Mouse (Mus musculus) midbrain, embryonic 14.5 days (tissue): Measurements from ENCODE around the gene Pitpnm1. TPM values are rescaled to one million over a fixed set of nuclear protein-coding genes. Genes with fewer than 3 reads are reported as not detected.

Experiments used
- ATAC-seq: fragments of 200-750 bp; cut with Nextera tagmentation; 2 replicates; pipeline ENCODE4 v1.8.0; 2017; ENCODE audit warnings: moderate number of reproducible peaks, moderate library complexity; ENCODE audit not compliant: low FRiP score, low TSS enrichment
- DNase-seq: peaks from one replicate; pipeline ENCODE4 v3.0.0-alpha.2; 2015
- H3K27ac ChIP-seq: fragments of 300-500 bp; sonication (generic); replicated peaks from 2 replicates; pipeline ENCODE4 v1.5.1; 2014; ENCODE audit warnings: mild to moderate bottlenecking, low read depth, low read length, moderate library complexity
- H3K27me3 ChIP-seq: fragments of 300-500 bp; sonication (generic); 2 replicates; pipeline ENCODE4 v1.6.1; 2014; ENCODE audit warnings: low read length, control low read depth, mixed read lengths; ENCODE audit not compliant: control insufficient read depth, insufficient read depth
- H3K36me3 ChIP-seq: fragments of 300-500 bp; sonication (generic); 2 replicates; pipeline ENCODE4 v1.6.1; 2014; ENCODE audit warnings: low read length, control low read depth; ENCODE audit not compliant: control insufficient read depth, insufficient read depth
- H3K4me1 ChIP-seq: fragments of 300-500 bp; sonication (generic); 2 replicates; pipeline ENCODE4 v1.6.1; 2014; ENCODE audit warnings: mild to moderate bottlenecking, antibody characterized with exemption, low read length, control low read depth; ENCODE audit not compliant: control insufficient read depth, insufficient read depth
- H3K4me2 ChIP-seq: fragments of 300-500 bp; sonication (generic); 2 replicates; pipeline ENCODE4 v1.6.1; 2014; ENCODE audit warnings: mild to moderate bottlenecking, low read length, moderate library complexity
- H3K4me3 ChIP-seq: fragments of 300-500 bp; sonication (generic); replicated peaks from 2 replicates; pipeline ENCODE4 v1.5.1; 2014; ENCODE audit warnings: low read depth, low read length
- H3K9ac ChIP-seq: fragments of 300-500 bp; sonication (generic); replicated peaks from 2 replicates; pipeline ENCODE4 v1.6.1; 2014; ENCODE audit warnings: mild to moderate bottlenecking, low read length, moderate library complexity
- H3K9me3 ChIP-seq: fragments of 300-500 bp; sonication (generic); 2 replicates; pipeline ENCODE4 v1.6.1; 2016; ENCODE audit warnings: low read length, control low read depth, mixed read lengths; ENCODE audit not compliant: control insufficient read depth
- WGBS: fragments of 180-500 bp; shearing (Covaris S2); extraction: QIAGEN DNeasy Blood & Tissue Kit; methylation state at CpG from one replicate; pipeline ENCODE4 v1.1.7; 2014; 5-methylcytosine and 5-hydroxymethylcytosine counted together
- polyA plus RNA-seq: library from polyadenylated mRNA; unstranded; fragments of >200 nt; fragmentation: Nextera tagmentation; extraction: Ambion mirVana; gene quantifications from 2 replicates; pipeline ENCODE4 v1.2.1, GENCODE M21; 2014

Gene Pitpnm1
- polyA plus RNA-seq, 1 experiment from 2014 or later, result 72.8 TPM

- peaks cover 8% of the 10 kb centered on the region; the same call in 1 of the 2 replicates for H3K4me1 ChIP-seq
- H3K9ac ChIP-seq, result no peak within 1 kb of the TSS
- ATAC-seq (no peak), DNase-seq (no peak)
- WGBS, result 81% methylated on average over 11 of the region's 11 CpGs
- no peak within 1 kb of the TSS for H3K4me3 ChIP-seq
- H3K9me3 ChIP-seq, result no peaks in the 10 kb centered on the region
- H3K27me3 ChIP-seq, result no peaks in the 10 kb centered on the region
- no peak within 1 kb of the TSS for H3K27ac ChIP-seq
- peaks cover 63% of the 10 kb centered on the region for H3K36me3 ChIP-seq
- no peak within 1 kb of the TSS for H3K4me2 ChIP-seq
Observed at GRCm38 (mm10) chr19:4153232-4153654, 53.4 kb downstream of the Pitpnm1 start, which contains the start of gene Ptprcap. Gene Ptprcap (plus strand): TSS chr19:4153604.

GRCm38 (mm10) chr19:4154437-4155222 is 54.8 kb downstream of the Pitpnm1 start:
- peaks cover 77% of the 10 kb centered on the region for H3K36me3 ChIP-seq

DNA sequence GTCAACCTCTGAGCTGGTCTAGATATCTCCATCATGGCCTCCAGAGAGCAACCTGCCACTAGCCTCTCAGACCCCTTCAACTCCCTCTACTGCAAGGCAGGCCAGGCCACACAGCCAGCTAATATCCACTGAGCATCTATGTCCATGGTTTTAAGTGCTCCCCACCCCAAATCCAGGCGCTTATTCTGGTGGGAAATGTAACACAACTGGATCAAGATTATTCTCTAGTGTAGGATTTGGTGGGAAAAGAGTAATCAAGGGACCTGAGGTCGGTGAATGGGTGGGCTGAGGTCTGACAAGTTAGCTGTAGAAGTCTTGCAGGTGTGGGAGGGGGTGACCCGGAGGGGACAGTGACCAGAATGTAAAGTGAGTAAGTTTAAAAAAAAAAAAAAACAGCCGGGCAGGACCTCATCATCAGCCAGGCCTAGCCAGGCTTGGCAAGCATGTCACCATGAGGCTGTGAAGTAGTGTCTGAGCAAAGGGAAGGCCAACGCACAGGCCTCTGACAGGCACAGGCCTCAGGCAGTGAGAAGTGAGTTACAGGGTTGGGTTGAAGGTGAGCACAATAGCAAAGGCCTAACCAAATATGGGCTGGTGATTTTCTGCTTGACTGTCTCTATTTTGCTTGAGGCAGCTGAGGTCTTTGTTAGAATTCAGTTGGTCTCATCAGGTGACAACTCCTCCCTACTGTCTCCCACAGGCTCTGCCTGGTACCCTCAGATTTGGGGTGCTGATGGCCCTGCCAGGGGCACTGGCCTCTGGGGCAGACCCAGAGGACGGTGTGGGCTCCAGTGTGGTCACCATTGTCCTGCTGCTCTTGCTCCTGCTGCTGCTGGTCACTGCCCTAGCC is 55.6 kb downstream of the Pitpnm1 start:
- H3K4me3 ChIP-seq, result no peak overlapping the region
- H3K27ac ChIP-seq, result no peak overlapping the region
- peaks cover 75% of the 10 kb centered on the region for H3K36me3 ChIP-seq
- no peak for DNase-seq
- no peaks in the 10 kb centered on the region for H3K9me3 ChIP-seq
- H3K27me3 ChIP-seq, result no peaks in the 10 kb centered on the region
- H3K4me2 ChIP-seq, result no peak overlapping the region
- no peak for ATAC-seq
- 71% methylated on average over 6 of the region's 6 CpGs for WGBS
- no peak overlapping the region for H3K9ac ChIP-seq
- H3K4me1 ChIP-seq, result no peaks in the 10 kb centered on the region

More at GRCm38 (mm10) chr19:4154437-4155222, 54.8 kb downstream of the Pitpnm1 start:
- no peak for DNase-seq
- H3K27me3 ChIP-seq, result no peaks in the 10 kb centered on the region
- no peaks in the 10 kb centered on the region for H3K9me3 ChIP-seq
- no peak for ATAC-seq
- 84% methylated on average over 13 of the region's 13 CpGs for WGBS
- H3K4me3 ChIP-seq, result no peak overlapping the region
- no peak overlapping the region for H3K27ac ChIP-seq
- H3K9ac ChIP-seq, result 0 out of 2 replicates have a peak overlapping the region, but pooled peaks have one; percentile 13
- H3K4me2 ChIP-seq, result no peak overlapping the region
- H3K4me1 ChIP-seq, result peaks cover under 1% of the 10 kb centered on the region; the same call in 1 of the 2 replicates

GRCm38 (mm10) chr19:4156073-4156579 is 56.3 kb downstream of the Pitpnm1 start:
- H3K4me3 ChIP-seq, result no peak overlapping the region
- no peak for DNase-seq
- H3K36me3 ChIP-seq, result peaks cover 74% of the 10 kb centered on the region
- no peak for ATAC-seq
- H3K4me1 ChIP-seq, result no peaks in the 10 kb centered on the region
- no peak overlapping the region for H3K9ac ChIP-seq
- H3K9me3 ChIP-seq, result no peaks in the 10 kb centered on the region
- no peak overlapping the region for H3K4me2 ChIP-seq
- no peak overlapping the region for H3K27ac ChIP-seq
- H3K27me3 ChIP-seq, result no peaks in the 10 kb centered on the region
- 70% methylated on average over 20 of the region's 20 CpGs for WGBS

- no peak overlapping the region for H3K4me2 ChIP-seq
- no peak overlapping the region for H3K9ac ChIP-seq
- 89% methylated on average over 12 of the region's 12 CpGs for WGBS
Observed at GRCm38 (mm10) chr19:4156771-4157170, 57.0 kb downstream of the Pitpnm1 start.

GRCm38 (mm10) chr19:4159049-4159448 is 59.3 kb downstream of the Pitpnm1 start:
- Histone ChIP-seq H3K36me3 (peaks cover 62% of the 10 kb centered on the region), H3K4me3 (no peak overlapping the region), H3K4me2 (no peak overlapping the region), H3K27ac (no peak overlapping the region), H3K27me3 (no peaks in the 10 kb centered on the region), H3K9ac (no peak overlapping the region), H3K9me3 (no peaks in the 10 kb centered on the region), H3K4me1 (peaks cover 13% of the 10 kb centered on the region)
- WGBS, result 97% methylated on average over 8 of the region's 8 CpGs
- ATAC-seq, result no peak
- DNase-seq, result no peak

More at GRCm38 (mm10) chr19:4156771-4157170, 57.0 kb downstream of the Pitpnm1 start:
- Histone ChIP-seq H3K4me3 (no peak overlapping the region), H3K27ac (no peak overlapping the region), H3K36me3 (peaks cover 76% of the 10 kb centered on the region), H3K27me3 (no peaks in the 10 kb centered on the region), H3K4me1 (no peaks in the 10 kb centered on the region), H3K9me3 (no peaks in the 10 kb centered on the region)
- no peak for DNase-seq
- no peak for ATAC-seq

GRCm38 (mm10) chr19:4162646-4163542 is 63.1 kb downstream of the Pitpnm1 start, which contains the start of gene Rps6kb2:
Gene Rps6kb2 (minus strand): TSS chr19:4163354.
- Histone ChIP-seq H3K9me3 (no peaks in the 10 kb centered on the region), H3K4me1 (peaks cover 13% of the 10 kb centered on the region), H3K27me3 (no peaks in the 10 kb centered on the region), H3K4me3 (peak within 1 kb of the TSS; percentile 56), H3K4me2 (peak within 1 kb of the TSS; percentile 72), H3K9ac (peak within 1 kb of the TSS; percentile 67), H3K27ac (peak within 1 kb of the TSS; percentile 88), H3K36me3 (peaks cover 35% of the 10 kb centered on the region)
- WGBS, result 7% methylated on average over 42 of the region's 42 CpGs
- DNase-seq (peak; percentile 98), ATAC-seq (peak; percentile 88)

GRCm38 (mm10) chr19:4163543-4163887 is 63.7 kb downstream of the Pitpnm1 start:
- H3K9me3 ChIP-seq, result no peaks in the 10 kb centered on the region
- ATAC-seq (peak; percentile 38; the same call in 1 of the 2 replicates), DNase-seq (no peak)
- WGBS, result 34% methylated on average over 4 of the region's 4 CpGs
- H3K27me3 ChIP-seq, result no peaks in the 10 kb centered on the region
- H3K36me3 ChIP-seq, result peaks cover 29% of the 10 kb centered on the region
- peak overlapping the region; percentile 72 for H3K4me2 ChIP-seq
- peak overlapping the region; percentile 67 for H3K9ac ChIP-seq
- peak overlapping the region; percentile 56 for H3K4me3 ChIP-seq
- peaks cover 13% of the 10 kb centered on the region for H3K4me1 ChIP-seq
- H3K27ac ChIP-seq, result peak overlapping the region; percentile 88
